Mouse (Mus musculus): Measurements from ENCODE around the gene Taf15. TPM values are rescaled to one million over a fixed set of nuclear protein-coding genes. Genes with fewer than 3 reads are reported as not detected.

The Taf15 gene
- polyA plus RNA-seq, 1 experiment, result 21.1 TPM

GRCm38 (mm10) chr11:83522075-83522474 lies 49.2 kb downstream of the Taf15 start, which contains the start of gene Heatr9:
Gene Heatr9 (minus strand): TSS chr11:83522175.
- Histone ChIP-seq H3K27me3 (ENCODE audit: control insufficient read depth) (no peaks in the 10 kb centered on the region), H3K9me3 (ENCODE audit: control insufficient read depth, low read length) (no peaks in the 10 kb centered on the region), H3K4me1 (ENCODE audit: control insufficient read depth) (no peaks in the 10 kb centered on the region), H3K4me3 (replicated peaks) (no peak within 1 kb of the TSS), H3K36me3 (ENCODE audit: control insufficient read depth) (no peaks in the 10 kb centered on the region)
- TF ChIP-seq GATA1 (IDR thresholded peaks at IDR 0.05; ENCODE audit: low read length) (no peak), TAL1 (IDR thresholded peaks at IDR 0.05; ENCODE audit: low read length) (no peak)

- Histone ChIP-seq H3K36me3 (ENCODE audit: control insufficient read depth) (no peaks in the 10 kb centered on the region), H3K4me3 (replicated peaks) (no peak overlapping the region), H3K9me3 (ENCODE audit: control insufficient read depth, low read length) (no peaks in the 10 kb centered on the region), H3K4me1 (ENCODE audit: control insufficient read depth) (no peaks in the 10 kb centered on the region), H3K27me3 (ENCODE audit: control insufficient read depth) (no peaks in the 10 kb centered on the region)
- no peak for TF ChIP-seq GATA1 (IDR thresholded peaks at IDR 0.05; ENCODE audit: low read length)
Measured at GRCm38 (mm10) chr11:83529024-83529423, 56.1 kb downstream of the Taf15 start.

GRCm38 (mm10) chr11:83530360-83530759 lies 57.5 kb downstream of the Taf15 start, which contains the start of gene Ccl5:
Gene Ccl5 (minus strand): TSS chr11:83530518.
- no peaks in the 10 kb centered on the region for H3K27me3 ChIP-seq (ENCODE audit: control insufficient read depth)
- H3K4me1 ChIP-seq (ENCODE audit: control insufficient read depth), result no peaks in the 10 kb centered on the region
- H3K9me3 ChIP-seq (ENCODE audit: control insufficient read depth, low read length), result no peaks in the 10 kb centered on the region
- H3K4me3 ChIP-seq (replicated peaks), result no peak within 1 kb of the TSS
- H3K36me3 ChIP-seq (ENCODE audit: control insufficient read depth), result no peaks in the 10 kb centered on the region
- TF ChIP-seq GATA1 (IDR thresholded peaks at IDR 0.05; ENCODE audit: low read length) (no peak), TAL1 (IDR thresholded peaks at IDR 0.05; ENCODE audit: low read length) (no peak)

GRCm38 (mm10) chr11:83533192-83533591 lies 60.3 kb downstream of the Taf15 start:
- H3K36me3 ChIP-seq (ENCODE audit: control insufficient read depth), result no peaks in the 10 kb centered on the region
- TF ChIP-seq TAL1 (IDR thresholded peaks at IDR 0.05; ENCODE audit: low read length) (no peak), GATA1 (IDR thresholded peaks at IDR 0.05; ENCODE audit: low read length) (no peak)
- no peaks in the 10 kb centered on the region for H3K4me1 ChIP-seq (ENCODE audit: control insufficient read depth)

DNA sequence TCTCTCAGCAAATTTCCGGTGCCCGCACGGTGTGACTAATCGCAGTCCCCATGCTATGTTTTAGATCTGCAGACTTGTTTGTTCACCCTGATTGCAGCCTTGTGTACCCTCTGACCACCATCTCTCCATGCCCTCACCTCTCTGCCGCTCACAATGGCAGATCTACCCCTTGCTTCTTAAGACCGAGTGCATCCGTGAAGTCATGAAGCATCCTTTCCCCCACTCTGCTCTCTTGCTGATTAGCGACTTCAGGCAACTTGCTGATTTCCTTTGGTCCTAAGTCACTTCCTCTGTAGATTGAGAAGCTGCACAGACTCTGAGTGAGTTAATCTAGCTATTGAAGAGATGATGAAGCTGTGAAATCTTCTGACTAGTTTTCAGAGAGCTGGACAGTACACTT lies 61.3 kb downstream of the Taf15 start:
- no peak for TF ChIP-seq GATA1 (IDR thresholded peaks at IDR 0.05; ENCODE audit: low read length)
- TF ChIP-seq TAL1 (IDR thresholded peaks at IDR 0.05; ENCODE audit: low read length), result no peak
- Histone ChIP-seq H3K4me3 (replicated peaks) (no peak overlapping the region), H3K9me3 (ENCODE audit: control insufficient read depth, low read length) (no peaks in the 10 kb centered on the region), H3K4me1 (ENCODE audit: control insufficient read depth) (no peaks in the 10 kb centered on the region), H3K27me3 (ENCODE audit: control insufficient read depth) (no peaks in the 10 kb centered on the region), H3K36me3 (ENCODE audit: control insufficient read depth) (no peaks in the 10 kb centered on the region)

More at GRCm38 (mm10) chr11:83533192-83533591, 60.3 kb downstream of the Taf15 start:
- H3K27me3 ChIP-seq (ENCODE audit: control insufficient read depth), result no peaks in the 10 kb centered on the region
- H3K9me3 ChIP-seq (ENCODE audit: control insufficient read depth, low read length), result no peaks in the 10 kb centered on the region
- no peak overlapping the region for H3K4me3 ChIP-seq (replicated peaks)

DNA sequence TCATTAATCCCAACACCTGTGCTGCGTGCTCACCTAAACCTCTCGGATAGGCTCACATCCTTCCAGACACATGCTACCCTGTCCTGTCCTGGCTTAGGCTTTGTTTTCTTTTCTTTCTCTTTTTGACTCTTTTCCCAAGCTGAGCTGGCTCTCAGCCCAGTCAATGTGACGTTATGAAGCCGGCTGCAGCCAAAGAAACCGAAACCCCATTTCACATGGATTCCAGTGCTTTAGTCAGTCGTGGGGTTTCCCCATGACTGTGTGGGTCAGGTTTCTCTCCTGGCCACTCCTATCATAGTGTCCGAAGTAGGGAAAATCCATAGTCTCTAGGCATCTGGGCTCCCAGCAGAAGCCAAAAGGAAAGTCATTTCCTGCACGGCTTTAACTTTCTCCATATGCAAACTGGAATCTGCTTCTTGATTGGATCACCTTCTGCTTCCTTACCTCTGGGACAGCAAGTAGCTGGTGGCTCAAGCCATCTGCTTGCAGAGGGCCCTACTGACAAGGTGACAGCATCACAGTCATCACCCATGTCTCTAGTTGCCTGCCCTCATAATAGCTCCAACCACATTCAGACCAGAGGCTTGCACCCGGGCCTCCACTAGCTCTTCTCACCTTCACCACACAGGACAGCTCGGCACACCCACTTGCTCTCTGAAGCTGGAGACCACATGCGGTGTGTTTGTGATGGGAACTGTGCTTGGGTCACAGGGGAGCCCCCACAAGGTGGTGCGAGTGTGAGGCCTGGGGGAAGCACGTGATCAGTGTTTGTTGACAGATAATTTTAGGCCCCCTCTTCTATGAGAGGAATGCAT lies 61.9 kb downstream of the Taf15 start:
- Histone ChIP-seq H3K36me3 (ENCODE audit: control insufficient read depth) (no peaks in the 10 kb centered on the region), H3K9me3 (ENCODE audit: control insufficient read depth, low read length) (no peaks in the 10 kb centered on the region), H3K4me3 (replicated peaks) (no peak overlapping the region), H3K4me1 (ENCODE audit: control insufficient read depth) (no peaks in the 10 kb centered on the region), H3K27me3 (ENCODE audit: control insufficient read depth) (no peaks in the 10 kb centered on the region)
- no peak for TF ChIP-seq TAL1 (IDR thresholded peaks at IDR 0.05; ENCODE audit: low read length)
- TF ChIP-seq GATA1 (IDR thresholded peaks at IDR 0.05; ENCODE audit: low read length), result no peak

DNA sequence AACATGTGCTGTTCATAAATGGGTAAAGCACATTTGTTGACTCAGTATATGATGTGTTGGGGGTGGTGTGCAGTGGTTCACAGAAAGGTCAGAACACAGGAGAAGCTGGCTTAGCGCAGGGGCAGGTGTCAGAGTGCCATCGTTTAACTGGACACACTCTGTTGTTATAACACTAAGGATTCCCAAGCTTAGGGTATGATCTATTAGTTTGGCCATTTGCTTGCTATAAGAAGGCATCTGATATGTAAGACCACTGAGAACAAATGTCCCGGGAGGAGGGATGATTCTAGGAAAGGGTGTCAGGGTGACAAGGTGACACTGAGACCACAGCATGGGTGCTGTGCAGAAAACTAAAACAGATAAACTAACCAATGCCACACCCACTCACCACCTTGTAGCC lies 63.9 kb downstream of the Taf15 start:
- H3K27me3 ChIP-seq (ENCODE audit: control insufficient read depth), result no peaks in the 10 kb centered on the region
- TF ChIP-seq TAL1 (IDR thresholded peaks at IDR 0.05; ENCODE audit: low read length), result no peak
- no peak for TF ChIP-seq GATA1 (IDR thresholded peaks at IDR 0.05; ENCODE audit: low read length)
- no peak overlapping the region for H3K4me3 ChIP-seq (replicated peaks)
- no peaks in the 10 kb centered on the region for H3K36me3 ChIP-seq (ENCODE audit: control insufficient read depth)
- H3K9me3 ChIP-seq (ENCODE audit: control insufficient read depth, low read length), result no peaks in the 10 kb centered on the region
- no peaks in the 10 kb centered on the region for H3K4me1 ChIP-seq (ENCODE audit: control insufficient read depth)

DNA sequence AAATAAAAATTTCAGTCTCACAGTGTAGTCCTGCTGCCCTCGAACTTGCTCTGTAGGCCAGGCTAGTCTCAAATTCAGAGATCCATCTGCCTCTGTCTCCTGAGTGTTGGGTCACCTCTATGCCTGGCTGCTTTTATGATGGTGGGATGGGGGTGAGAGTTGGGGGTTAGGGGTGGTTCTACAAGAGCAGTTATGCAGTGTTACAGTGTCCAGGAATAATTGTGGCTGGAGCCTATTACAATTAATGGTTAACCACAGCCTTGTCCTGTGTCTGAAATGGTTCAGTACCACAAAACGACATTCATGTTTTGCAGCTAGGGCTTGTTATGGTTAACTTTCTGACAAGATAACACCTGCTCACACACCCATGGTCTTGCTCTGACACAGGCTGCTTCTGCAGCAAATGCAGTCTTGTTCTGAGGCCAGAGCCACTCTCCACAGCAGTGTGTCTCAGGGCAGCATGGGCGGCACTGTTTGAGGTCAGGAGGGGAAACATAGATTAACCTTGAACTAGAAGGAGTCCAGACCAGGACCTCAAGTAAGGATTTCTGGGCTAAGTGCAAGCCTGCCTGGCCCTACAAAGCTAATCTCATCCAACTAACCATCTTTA lies 65.9 kb downstream of the Taf15 start:
- H3K4me3 ChIP-seq (replicated peaks), result no peak overlapping the region
- no peaks in the 10 kb centered on the region for H3K36me3 ChIP-seq (ENCODE audit: control insufficient read depth)
- H3K9me3 ChIP-seq (ENCODE audit: control insufficient read depth, low read length), result no peaks in the 10 kb centered on the region
- H3K4me1 ChIP-seq (ENCODE audit: control insufficient read depth), result no peaks in the 10 kb centered on the region
- no peaks in the 10 kb centered on the region for H3K27me3 ChIP-seq (ENCODE audit: control insufficient read depth)
- TF ChIP-seq GATA1 (IDR thresholded peaks at IDR 0.05; ENCODE audit: low read length) (no peak), TAL1 (IDR thresholded peaks at IDR 0.05; ENCODE audit: low read length) (no peak)

GRCm38 (mm10) chr11:83540931-83541330 lies 68.0 kb downstream of the Taf15 start:
- no peak for TF ChIP-seq TAL1 (IDR thresholded peaks at IDR 0.05; ENCODE audit: low read length)
- TF ChIP-seq GATA1 (IDR thresholded peaks at IDR 0.05; ENCODE audit: low read length), result no peak
- Histone ChIP-seq H3K36me3 (ENCODE audit: control insufficient read depth) (no peaks in the 10 kb centered on the region), H3K4me1 (ENCODE audit: control insufficient read depth) (no peaks in the 10 kb centered on the region), H3K9me3 (ENCODE audit: control insufficient read depth, low read length) (no peaks in the 10 kb centered on the region), H3K4me3 (replicated peaks) (no peak overlapping the region), H3K27me3 (ENCODE audit: control insufficient read depth) (no peaks in the 10 kb centered on the region)
